Mouse (Mus musculus): ENCODE results near the gene Smad5. TPM values are rescaled to one million over a fixed set of nuclear protein-coding genes. Genes with fewer than 3 reads are reported as not detected.

Smad5 gene
- polyA plus RNA-seq (2015; fragmentation: Nextera tagmentation; extraction: Ambion mirVana) = 32.0 and 36.8 TPM in 2 replicates

GRCm38 (mm10) chr13:56702469-56703221 is at the start of gene Smad5:
TSS of gene Smad5 (plus strand) at chr13:56703010.
- Histone ChIP-seq H3K4me3 (peak within 1 kb of the TSS; percentile 80), H3K4me1 (peaks cover 54% of the 10 kb centered on the region), H3K36me3 (ENCODE audit: poor library complexity, severe bottlenecking) (peaks cover 7% of the 10 kb centered on the region; the same call in 1 of the 2 replicates), H3K27ac (peak within 1 kb of the TSS; percentile 98), H3K9me3 (replicated peaks) (no peaks in the 10 kb centered on the region), H3K9ac (peak within 1 kb of the TSS; percentile 95), H3K4me2 (peak within 1 kb of the TSS; percentile 81), H3K27me3 (no peaks in the 10 kb centered on the region)
- WGBS = 3% methylated on average over 56 of the region's 62 CpGs
- ATAC-seq = peak; percentile 83

- no peaks in the 10 kb centered on the region for H3K9me3 ChIP-seq (replicated peaks)
- no peak for ATAC-seq
- H3K27ac ChIP-seq = no peak overlapping the region
- WGBS = 87% methylated on average over 5 of the region's 5 CpGs
- no peaks in the 10 kb centered on the region for H3K36me3 ChIP-seq (ENCODE audit: poor library complexity, severe bottlenecking)
- H3K9ac ChIP-seq = no peak overlapping the region
- H3K4me2 ChIP-seq = no peak overlapping the region
- no peak overlapping the region for H3K4me3 ChIP-seq
- H3K27me3 ChIP-seq = no peaks in the 10 kb centered on the region
- no peaks in the 10 kb centered on the region for H3K4me1 ChIP-seq
These were observed 48.6 kb upstream of the Smad5 start for GRCm38 (mm10) chr13:56654176-56654575.

- ATAC-seq = no peak
- Histone ChIP-seq H3K27me3 (no peaks in the 10 kb centered on the region), H3K4me1 (no peaks in the 10 kb centered on the region), H3K36me3 (ENCODE audit: poor library complexity, severe bottlenecking) (no peaks in the 10 kb centered on the region), H3K27ac (no peak overlapping the region), H3K4me3 (no peak overlapping the region), H3K9ac (no peak overlapping the region), H3K9me3 (replicated peaks) (no peaks in the 10 kb centered on the region), H3K4me2 (no peak overlapping the region)
- WGBS = 33% methylated on average over 7 of the region's 7 CpGs
These were observed 44.8 kb upstream of the Smad5 start for GRCm38 (mm10) chr13:56657946-56658512.

GRCm38 (mm10) chr13:56658931-56659330 is 43.9 kb upstream of the Smad5 start:
- no peak overlapping the region for H3K9ac ChIP-seq
- no peak for ATAC-seq
- H3K9me3 ChIP-seq (replicated peaks) = no peaks in the 10 kb centered on the region
- no peaks in the 10 kb centered on the region for H3K27me3 ChIP-seq
- no peak overlapping the region for H3K27ac ChIP-seq
- no peaks in the 10 kb centered on the region for H3K36me3 ChIP-seq (ENCODE audit: poor library complexity, severe bottlenecking)
- H3K4me3 ChIP-seq = no peak overlapping the region
- WGBS = 73% methylated on average over 6 of the region's 6 CpGs
- no peak overlapping the region for H3K4me2 ChIP-seq
- no peaks in the 10 kb centered on the region for H3K4me1 ChIP-seq

- Histone ChIP-seq H3K27me3 (no peaks in the 10 kb centered on the region), H3K4me2 (no peak overlapping the region), H3K27ac (no peak overlapping the region), H3K36me3 (ENCODE audit: poor library complexity, severe bottlenecking) (no peaks in the 10 kb centered on the region), H3K9me3 (replicated peaks) (no peaks in the 10 kb centered on the region), H3K4me1 (no peaks in the 10 kb centered on the region), H3K4me3 (no peak overlapping the region), H3K9ac (no peak overlapping the region)
- no peak for ATAC-seq
- WGBS = 60% methylated on average over 7 of the region's 7 CpGs
These were observed 40.7 kb upstream of the Smad5 start for GRCm38 (mm10) chr13:56661914-56662621.

- WGBS = 80% methylated on average over 17 of the region's 17 CpGs
- no peaks in the 10 kb centered on the region for H3K27me3 ChIP-seq
- H3K4me1 ChIP-seq = no peaks in the 10 kb centered on the region
- ATAC-seq = no peak
- no peaks in the 10 kb centered on the region for H3K9me3 ChIP-seq (replicated peaks)
- H3K27ac ChIP-seq = no peak overlapping the region
- H3K4me2 ChIP-seq = no peak overlapping the region
- no peak overlapping the region for H3K4me3 ChIP-seq
- H3K36me3 ChIP-seq (ENCODE audit: poor library complexity, severe bottlenecking) = no peaks in the 10 kb centered on the region
- no peak overlapping the region for H3K9ac ChIP-seq
These were observed 38.3 kb upstream of the Smad5 start for GRCm38 (mm10) chr13:56664256-56665170.

- no peak overlapping the region for H3K4me3 ChIP-seq
- WGBS = 68% methylated on average over 11 of the region's 11 CpGs
- no peak for ATAC-seq
- H3K36me3 ChIP-seq (ENCODE audit: poor library complexity, severe bottlenecking) = no peaks in the 10 kb centered on the region
- H3K4me2 ChIP-seq = no peak overlapping the region
- H3K27me3 ChIP-seq = no peaks in the 10 kb centered on the region
- H3K9me3 ChIP-seq (replicated peaks) = no peaks in the 10 kb centered on the region
- no peaks in the 10 kb centered on the region for H3K4me1 ChIP-seq
- H3K27ac ChIP-seq = no peak overlapping the region
- no peak overlapping the region for H3K9ac ChIP-seq
These were observed 31.6 kb upstream of the Smad5 start for GRCm38 (mm10) chr13:56671206-56671605.

GRCm38 (mm10) chr13:56677731-56678130 is 25.1 kb upstream of the Smad5 start:
- ATAC-seq = no peak
- H3K9me3 ChIP-seq (replicated peaks) = no peaks in the 10 kb centered on the region
- peaks cover 15% of the 10 kb centered on the region; the same call in 1 of the 2 replicates for H3K4me1 ChIP-seq
- H3K36me3 ChIP-seq (ENCODE audit: poor library complexity, severe bottlenecking) = no peaks in the 10 kb centered on the region
- no peak overlapping the region for H3K27ac ChIP-seq
- H3K27me3 ChIP-seq = no peaks in the 10 kb centered on the region
- H3K4me3 ChIP-seq = no peak overlapping the region
- WGBS = 75% methylated on average over 4 of the region's 4 CpGs
- no peak overlapping the region for H3K9ac ChIP-seq
- H3K4me2 ChIP-seq = no peak overlapping the region

- Histone ChIP-seq H3K9ac (no peak overlapping the region), H3K4me3 (no peak overlapping the region), H3K27ac (no peak overlapping the region), H3K27me3 (no peaks in the 10 kb centered on the region), H3K36me3 (ENCODE audit: poor library complexity, severe bottlenecking) (no peaks in the 10 kb centered on the region), H3K4me2 (no peak overlapping the region), H3K9me3 (replicated peaks) (no peaks in the 10 kb centered on the region), H3K4me1 (peaks cover 21% of the 10 kb centered on the region; the same call in 1 of the 2 replicates)
- WGBS = 30% methylated on average over 10 of the region's 10 CpGs
- no peak for ATAC-seq
These were observed 24.5 kb upstream of the Smad5 start for GRCm38 (mm10) chr13:56678188-56678787.

GRCm38 (mm10) chr13:56678826-56679504 is 23.8 kb upstream of the Smad5 start:
- ATAC-seq = no peak
- WGBS = 81% methylated on average over 10 of the region's 10 CpGs
- no peak overlapping the region for H3K4me2 ChIP-seq
- H3K27me3 ChIP-seq = no peaks in the 10 kb centered on the region
- H3K4me1 ChIP-seq = peaks cover 23% of the 10 kb centered on the region; the same call in 1 of the 2 replicates
- H3K9ac ChIP-seq = no peak overlapping the region
- no peaks in the 10 kb centered on the region for H3K9me3 ChIP-seq (replicated peaks)
- H3K4me3 ChIP-seq = no peak overlapping the region
- H3K27ac ChIP-seq = no peak overlapping the region
- no peaks in the 10 kb centered on the region for H3K36me3 ChIP-seq (ENCODE audit: poor library complexity, severe bottlenecking)

- Histone ChIP-seq H3K27me3 (no peaks in the 10 kb centered on the region), H3K9me3 (replicated peaks) (no peaks in the 10 kb centered on the region), H3K36me3 (ENCODE audit: poor library complexity, severe bottlenecking) (no peaks in the 10 kb centered on the region), H3K9ac (no peak overlapping the region), H3K4me2 (no peak overlapping the region), H3K27ac (no peak overlapping the region), H3K4me1 (peaks cover 23% of the 10 kb centered on the region; the same call in 1 of the 2 replicates), H3K4me3 (no peak overlapping the region)
- ATAC-seq = no peak
- 77% methylated on average over 4 of the region's 4 CpGs for WGBS
These were observed 20.9 kb upstream of the Smad5 start for GRCm38 (mm10) chr13:56681924-56682323.
